Mouse (Mus musculus) layer of hippocampus, postnatal 10 days (tissue): ENCODE data around the gene Mrps18a. TPM values are rescaled to one million over a fixed set of nuclear protein-coding genes. Genes with fewer than 3 reads are reported as not detected.
A peak's percentile ranks its signal among the peaks of the same experiment; 100 is the strongest.

Experiments
- DNase-seq, 2 experiments: peaks; one replicate each; pipeline ENCODE4 v3.0.0; 2021; ENCODE audit warnings: low spot score in 2 of 2
- long read RNA-seq: library from polyadenylated mRNA; stranded (forward); transcript quantifications from one replicate; pipeline ENCODE4 v2.0.0, GENCODE M21; 2023
- total RNA-seq, 2 experiments: library from RNA; stranded (reverse); gene quantifications; 2 replicates each; pipeline ENCODE4 v1.2.3; 2021

Mrps18a gene
- total RNA-seq, result 10 to 100 TPM; 80.8 to 82.4 TPM
- long read RNA-seq, transcript Mrps18a-201 (6 exons, 884 nt), result major isoform, 132 of 141 reads
- long read RNA-seq, partial matches to known transcripts, result 1 of 141 reads
- long read RNA-seq, other reads (novel, unspliced or antisense), result 8 of 141 reads

- DNase-seq, result peak; percentile 78 to 85
Observed at GRCm38 (mm10) chr17:46110402-46111289, at the start of gene Mrps18a. Mrps18a (plus strand) TSS chr17:46110986.

- DNase-seq, result peak in 1 of 2 experiments; percentile 19
Observed at GRCm38 (mm10) chr17:46063283-46063973, 47.4 kb upstream of the Mrps18a start.

- DNase-seq, result no peak
Observed at GRCm38 (mm10) chr17:46063974-46064312, 46.8 kb upstream of the Mrps18a start.

GRCm38 (mm10) chr17:46070046-46070445 is 40.7 kb upstream of the Mrps18a start:
- no peak for DNase-seq

GRCm38 (mm10) chr17:46071531-46071930 is 39.3 kb upstream of the Mrps18a start:
- no peak for DNase-seq

- peak; percentile 14 to 24 for DNase-seq
Observed at GRCm38 (mm10) chr17:46073730-46074301, 37.0 kb upstream of the Mrps18a start.

GRCm38 (mm10) chr17:46074398-46075115 is 36.2 kb upstream of the Mrps18a start:
- no peak for DNase-seq

- no peak for DNase-seq
Observed at GRCm38 (mm10) chr17:46075116-46075485, 35.7 kb upstream of the Mrps18a start.

GRCm38 (mm10) chr17:46075551-46076259 is 35.1 kb upstream of the Mrps18a start:
- DNase-seq, result no peak

- no peak for DNase-seq
Observed at GRCm38 (mm10) chr17:46076260-46076551, 34.6 kb upstream of the Mrps18a start.

GRCm38 (mm10) chr17:46077921-46078534 is 32.8 kb upstream of the Mrps18a start:
- no peak for DNase-seq

GRCm38 (mm10) chr17:46079037-46079436 is 31.7 kb upstream of the Mrps18a start:
- DNase-seq, result no peak

GRCm38 (mm10) chr17:46080388-46080787 is 30.4 kb upstream of the Mrps18a start:
- no peak for DNase-seq

GRCm38 (mm10) chr17:46081042-46081441 is 29.7 kb upstream of the Mrps18a start:
- no peak for DNase-seq

GRCm38 (mm10) chr17:46081657-46082056 is 29.1 kb upstream of the Mrps18a start:
- no peak for DNase-seq

- DNase-seq, result no peak
Observed at GRCm38 (mm10) chr17:46083381-46083780, 27.4 kb upstream of the Mrps18a start.

GRCm38 (mm10) chr17:46084091-46084501 is 26.7 kb upstream of the Mrps18a start:
- peak; percentile 87 to 90 for DNase-seq

- DNase-seq, result no peak
Observed at GRCm38 (mm10) chr17:46086341-46086870, 24.4 kb upstream of the Mrps18a start.

- DNase-seq, result no peak
Observed at GRCm38 (mm10) chr17:46091351-46091750, 19.4 kb upstream of the Mrps18a start.

GRCm38 (mm10) chr17:46091899-46092298 is 18.9 kb upstream of the Mrps18a start:
- no peak for DNase-seq
